Mouse (Mus musculus) ES-Bruce4 (cell line): ENCODE results near the gene Dnaaf3.

ENCODE experiments used
- CTCF ChIP-seq: IDR thresholded peaks from one replicate; pipeline ENCODE4 v1.8.1; 2011; ENCODE audit warnings: low read depth, low read length
- EP300 ChIP-seq: IDR thresholded peaks from 2 replicates; pipeline ENCODE4 v1.6.1; 2011; ENCODE audit warnings: low read depth, low read length; ENCODE audit not compliant: insufficient read depth
- POLR2A ChIP-seq: IDR thresholded peaks from one replicate; pipeline ENCODE4 v1.8.1; 2011; ENCODE audit warnings: low read length; ENCODE audit not compliant: insufficient read depth

DNA sequence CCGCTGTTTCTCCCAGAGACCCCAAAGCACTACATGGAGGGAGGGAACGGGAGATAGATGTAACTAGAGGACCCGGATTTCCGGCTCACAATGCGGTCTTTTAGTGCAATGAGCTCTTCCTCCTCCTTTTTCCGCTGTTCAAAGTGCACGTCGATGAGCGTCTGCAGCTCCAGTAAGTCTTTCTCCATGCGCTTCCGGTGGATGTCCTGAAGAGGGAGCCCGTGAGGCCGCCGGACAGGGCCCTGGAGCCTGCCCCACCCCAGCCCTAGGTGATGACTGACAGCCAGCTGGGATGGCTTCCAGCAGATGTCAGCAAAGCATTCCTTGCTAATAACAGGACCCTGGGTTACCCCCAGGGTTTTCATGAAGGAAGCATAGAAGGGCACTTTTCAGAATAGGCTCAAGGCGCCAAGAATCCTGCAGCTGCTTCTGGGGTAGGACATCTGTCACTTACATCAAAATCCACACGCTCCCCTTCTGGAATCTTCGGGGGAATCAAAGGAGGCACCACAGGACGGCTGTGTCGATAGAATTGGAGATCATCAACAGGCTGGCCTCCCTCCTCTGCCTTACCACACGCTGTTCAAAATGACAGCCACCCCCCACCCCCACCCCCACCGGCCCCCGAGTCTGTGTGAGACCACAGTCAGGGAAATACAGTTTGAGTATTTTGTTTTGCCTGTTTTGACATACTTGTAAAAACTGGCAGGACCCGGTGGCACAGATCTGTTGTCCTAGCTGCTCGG is 22.2 kb downstream of the Dnaaf3 start:
- TF ChIP-seq EP300: 0 out of 2 replicates have a peak, but pooled peaks have one; percentile 13
- TF ChIP-seq CTCF: peak; percentile 84
- no peak for TF ChIP-seq POLR2A
